Mouse (Mus musculus): Measurements from ENCODE around the gene Gfod2. TPM values are rescaled to one million over a fixed set of nuclear protein-coding genes. Genes with fewer than 3 reads are reported as not detected.

The Gfod2 gene
- polyA plus RNA-seq, 1 experiment = 2.0 TPM

DNA sequence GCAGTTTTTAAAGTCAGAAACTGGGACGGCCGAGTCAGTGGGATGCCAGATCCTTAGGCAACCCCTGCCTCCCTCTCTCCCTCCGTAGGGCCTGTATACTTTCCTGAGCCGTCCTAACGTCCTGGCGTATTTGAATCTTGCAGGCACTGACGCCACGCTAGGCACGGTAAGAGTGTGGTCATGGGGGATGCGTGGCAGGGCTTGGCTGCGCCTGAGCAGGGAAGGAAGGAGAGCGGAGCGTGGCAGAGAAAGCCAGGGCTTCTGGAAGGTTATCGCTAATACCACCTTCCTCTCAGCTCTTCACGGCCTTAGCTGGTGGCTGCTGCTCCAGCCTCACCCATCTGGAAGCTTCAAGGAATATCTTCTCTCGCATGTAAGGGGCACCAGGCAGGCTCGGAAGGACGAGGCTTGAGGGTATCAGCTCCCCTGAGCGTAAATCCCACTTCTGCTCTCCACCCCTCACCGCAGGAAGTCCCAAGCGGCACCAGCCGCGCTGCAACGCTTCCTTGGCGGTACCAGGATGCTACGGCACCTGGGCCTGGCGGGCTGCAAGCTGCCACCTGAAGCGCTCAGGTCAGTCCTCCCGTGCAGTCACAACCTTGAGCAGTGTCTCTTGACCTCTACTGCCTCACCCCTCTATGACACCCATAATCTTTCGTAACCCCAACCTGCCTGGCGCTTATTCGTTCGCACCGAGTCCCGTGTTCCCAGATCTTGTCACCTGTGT, 69.0 kb downstream of the Gfod2 start:
- Histone ChIP-seq H3K27ac (ENCODE audit: control insufficient read depth, insufficient read depth, low read depth, low read length, poor library complexity) (no peak overlapping the region), H3K4me1 (ENCODE audit: control insufficient read depth, insufficient read depth, low read length) (no peaks in the 10 kb centered on the region; the same call in 1 of the 2 replicates), H3K4me3 (replicated peaks; ENCODE audit: control insufficient read depth, low read depth, low read length) (no peak overlapping the region)
- WGBS = 91% methylated on average over 35 of the region's 35 CpGs
- TF ChIP-seq POLR2A (IDR thresholded peaks at IDR 0.05; ENCODE audit: borderline replicate concordance, control insufficient read depth, low read depth, low read length) (no peak), CTCF (IDR thresholded peaks at IDR 0.05; ENCODE audit: control insufficient read depth, insufficient read depth, low read length) (no peak)

DNA sequence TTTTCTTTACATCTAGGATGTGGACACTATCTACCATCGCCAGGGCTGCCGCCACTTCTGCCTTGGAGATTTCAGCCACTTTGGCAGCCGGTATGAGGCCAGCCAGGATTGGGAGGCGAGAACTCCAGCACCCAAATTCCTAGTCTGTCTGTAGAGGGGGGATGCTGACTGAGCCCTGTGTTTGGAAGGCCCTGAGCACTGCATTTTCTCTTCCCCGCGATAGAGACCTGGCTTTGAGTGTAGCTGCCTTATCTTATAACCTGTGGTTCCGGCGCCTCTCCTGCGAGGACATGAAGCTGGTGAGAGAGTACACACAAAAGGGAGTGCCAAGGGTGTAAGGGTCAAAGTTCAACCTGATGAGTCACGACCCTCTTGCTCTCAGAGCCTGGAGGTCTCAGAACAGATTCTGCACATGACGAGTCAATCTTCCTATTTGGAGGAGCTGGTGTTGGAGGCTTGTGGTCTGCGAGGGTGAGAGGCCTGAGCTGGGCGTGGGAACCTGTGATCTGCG, 70.2 kb downstream of the Gfod2 start:
- Histone ChIP-seq H3K4me1 (ENCODE audit: control insufficient read depth, insufficient read depth, low read length) (no peaks in the 10 kb centered on the region; the same call in 1 of the 2 replicates), H3K4me3 (replicated peaks; ENCODE audit: control insufficient read depth, low read depth, low read length) (no peak overlapping the region), H3K27ac (ENCODE audit: control insufficient read depth, insufficient read depth, low read depth, low read length, poor library complexity) (no peak overlapping the region; the same call in 1 of the 2 replicates)
- TF ChIP-seq CTCF (IDR thresholded peaks at IDR 0.05; ENCODE audit: control insufficient read depth, insufficient read depth, low read length) (no peak), POLR2A (IDR thresholded peaks at IDR 0.05; ENCODE audit: borderline replicate concordance, control insufficient read depth, low read depth, low read length) (no peak)
- 73% methylated on average over 14 of the region's 14 CpGs for WGBS

DNA sequence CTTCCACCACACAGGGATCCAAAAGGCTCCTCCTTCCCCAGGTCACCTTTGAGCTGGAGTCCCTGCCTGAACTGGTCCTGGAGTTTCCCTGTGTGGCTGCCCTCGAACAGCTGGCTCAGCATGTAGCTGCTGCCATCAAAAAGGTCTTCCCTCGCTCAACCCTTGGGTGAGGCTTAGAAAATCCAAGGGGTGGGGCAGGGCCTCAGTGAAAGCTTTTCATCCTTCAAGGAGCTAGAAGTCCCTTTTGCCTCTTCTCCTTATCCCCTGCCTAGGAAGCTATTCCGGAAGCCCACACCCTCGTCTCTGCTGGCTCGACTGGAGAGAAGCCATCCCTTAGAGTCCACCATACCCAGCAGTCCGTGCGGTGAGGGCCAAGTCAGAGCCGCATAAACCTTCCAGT, 71.0 kb downstream of the Gfod2 start:
- Histone ChIP-seq H3K4me1 (ENCODE audit: control insufficient read depth, insufficient read depth, low read length) (no peaks in the 10 kb centered on the region; the same call in 1 of the 2 replicates), H3K4me3 (replicated peaks; ENCODE audit: control insufficient read depth, low read depth, low read length) (no peak overlapping the region), H3K27ac (ENCODE audit: control insufficient read depth, insufficient read depth, low read depth, low read length, poor library complexity) (no peak overlapping the region)
- 87% methylated on average over 8 of the region's 8 CpGs for WGBS
- TF ChIP-seq POLR2A (IDR thresholded peaks at IDR 0.05; ENCODE audit: borderline replicate concordance, control insufficient read depth, low read depth, low read length) = no peak
- TF ChIP-seq CTCF (IDR thresholded peaks at IDR 0.05; ENCODE audit: control insufficient read depth, insufficient read depth, low read length) = no peak

DNA sequence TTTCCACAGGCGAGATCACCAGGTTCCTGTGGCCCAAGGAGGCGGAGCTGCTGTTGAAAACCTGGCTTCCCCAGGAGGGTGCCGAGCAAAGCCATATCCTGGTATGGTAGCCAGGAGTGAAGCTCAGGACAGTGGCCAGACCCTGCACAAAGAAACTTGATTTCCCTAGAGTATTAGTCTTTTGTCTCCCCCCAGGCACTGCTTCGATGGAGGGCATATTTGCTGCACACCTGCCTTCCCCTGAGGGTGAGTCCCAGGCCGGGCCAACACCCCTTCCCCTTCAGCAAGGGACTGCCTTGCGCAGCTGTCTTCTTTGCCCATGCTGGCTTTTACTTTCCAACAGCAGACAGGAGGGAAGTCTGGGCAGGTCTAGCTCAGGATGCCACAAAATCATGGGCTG, 71.9 kb downstream of the Gfod2 start:
- 22% methylated on average over 6 of the region's 6 CpGs for WGBS
- Histone ChIP-seq H3K4me3 (replicated peaks; ENCODE audit: control insufficient read depth, low read depth, low read length) (peak overlapping the region; percentile 50), H3K4me1 (ENCODE audit: control insufficient read depth, insufficient read depth, low read length) (no peaks in the 10 kb centered on the region; the same call in 1 of the 2 replicates), H3K27ac (ENCODE audit: control insufficient read depth, insufficient read depth, low read depth, low read length, poor library complexity) (peak overlapping the region; percentile 83)
- TF ChIP-seq CTCF (IDR thresholded peaks at IDR 0.05; ENCODE audit: control insufficient read depth, insufficient read depth, low read length) = no peak
- TF ChIP-seq POLR2A (IDR thresholded peaks at IDR 0.05; ENCODE audit: borderline replicate concordance, control insufficient read depth, low read depth, low read length) = no peak

DNA sequence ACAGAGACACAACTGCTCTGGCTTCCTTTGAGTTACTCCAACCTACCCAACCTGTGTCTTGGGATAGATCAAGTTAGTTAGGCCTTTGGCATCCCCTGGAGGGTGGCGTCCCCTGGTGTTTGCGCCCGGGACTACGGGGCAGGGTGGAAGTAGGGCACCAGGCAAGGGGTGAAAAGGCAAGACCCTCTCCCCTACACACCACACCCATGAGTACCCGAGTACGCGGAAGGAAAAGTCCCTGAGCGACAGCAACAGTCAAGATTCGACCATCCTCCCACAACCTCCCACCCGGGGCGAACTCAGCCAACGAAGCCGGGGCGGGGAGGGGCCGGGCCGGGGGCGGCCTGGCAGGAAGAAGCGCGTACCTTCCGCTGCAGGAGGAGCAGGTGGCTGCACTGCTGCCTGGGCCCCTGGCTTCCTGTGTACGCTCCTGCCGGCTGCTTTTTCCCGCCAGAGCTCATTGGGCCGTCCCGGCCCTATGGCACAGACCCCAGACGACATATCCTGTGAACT, 72.6 kb downstream of the Gfod2 start, which contains the start of gene Carmil2:
Gene Carmil2, plus strand, starts transcription at position 479 of the 513 bp plus-strand sequence.
- peak within 1 kb of the TSS; percentile 74 for H3K4me3 ChIP-seq (replicated peaks; ENCODE audit: control insufficient read depth, low read depth, low read length)
- no peaks in the 10 kb centered on the region; the same call in 1 of the 2 replicates for H3K4me1 ChIP-seq (ENCODE audit: control insufficient read depth, insufficient read depth, low read length)
- TF ChIP-seq CTCF (IDR thresholded peaks at IDR 0.05; ENCODE audit: control insufficient read depth, insufficient read depth, low read length) (peak; percentile 92), POLR2A (IDR thresholded peaks at IDR 0.05; ENCODE audit: borderline replicate concordance, control insufficient read depth, low read depth, low read length) (no peak; the same call in 1 of the 2 replicates)
- peak within 1 kb of the TSS; percentile 83 for H3K27ac ChIP-seq (ENCODE audit: control insufficient read depth, insufficient read depth, low read depth, low read length, poor library complexity)
- WGBS = 3% methylated on average over 26 of the region's 26 CpGs

DNA sequence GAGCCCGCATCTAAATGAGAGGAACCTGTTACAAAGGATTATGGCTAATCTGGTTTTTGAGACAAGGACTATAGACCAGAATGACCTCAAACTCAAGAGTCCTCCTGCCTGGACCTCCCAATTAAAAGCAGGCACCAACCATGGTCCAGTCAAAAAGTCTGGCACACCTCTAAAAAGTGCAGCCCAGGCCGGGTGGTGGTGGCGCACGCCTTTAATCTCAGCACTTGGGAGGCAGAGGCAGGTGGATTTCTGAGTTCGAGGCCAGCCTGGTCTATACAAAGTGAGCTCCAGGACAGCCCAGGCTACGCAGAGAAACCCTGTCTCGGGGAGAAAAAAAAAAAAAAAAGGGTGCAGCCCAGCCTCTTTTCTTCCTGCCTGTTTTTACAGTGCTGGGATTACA, 73.1 kb downstream of the Gfod2 start:
- 51% methylated on average over 7 of the region's 7 CpGs for WGBS
- TF ChIP-seq POLR2A (IDR thresholded peaks at IDR 0.05; ENCODE audit: borderline replicate concordance, control insufficient read depth, low read depth, low read length) (no peak), CTCF (IDR thresholded peaks at IDR 0.05; ENCODE audit: control insufficient read depth, insufficient read depth, low read length) (no peak)

DNA sequence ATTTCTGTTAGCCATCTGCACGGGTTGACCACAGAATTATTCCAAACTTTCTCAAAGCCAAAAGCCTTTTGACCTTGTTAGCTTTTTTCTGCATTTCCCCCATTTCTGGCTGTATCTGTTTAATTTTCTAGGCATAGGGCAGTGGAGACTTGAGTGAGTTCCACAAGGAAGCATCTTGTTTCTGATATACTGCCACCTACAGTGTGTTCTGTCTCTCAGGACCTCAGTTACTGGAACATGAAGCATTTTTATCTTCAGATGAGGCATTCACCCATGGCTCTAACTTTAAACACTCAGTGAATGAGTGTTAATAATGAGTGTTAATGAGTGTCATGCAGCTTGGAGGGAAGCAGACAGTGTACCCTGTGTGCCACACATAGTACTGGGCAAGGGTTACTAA, 80.6 kb downstream of the Gfod2 start:
- H3K4me3 ChIP-seq (replicated peaks; ENCODE audit: control insufficient read depth, low read depth, low read length) = no peak overlapping the region
- H3K27ac ChIP-seq (ENCODE audit: control insufficient read depth, insufficient read depth, low read depth, low read length, poor library complexity) = no peak overlapping the region
- 86% methylated on average over 1 of the region's 1 CpGs for WGBS
- H3K4me1 ChIP-seq (ENCODE audit: control insufficient read depth, insufficient read depth, low read length) = no peaks in the 10 kb centered on the region
- TF ChIP-seq POLR2A (IDR thresholded peaks at IDR 0.05; ENCODE audit: borderline replicate concordance, control insufficient read depth, low read depth, low read length) = no peak
- no peak for TF ChIP-seq CTCF (IDR thresholded peaks at IDR 0.05; ENCODE audit: control insufficient read depth, insufficient read depth, low read length)

More for the DNA sequence above, 73.1 kb downstream of the Gfod2 start:
- no peak overlapping the region for H3K4me3 ChIP-seq (replicated peaks; ENCODE audit: control insufficient read depth, low read depth, low read length)
- no peaks in the 10 kb centered on the region; the same call in 1 of the 2 replicates for H3K4me1 ChIP-seq (ENCODE audit: control insufficient read depth, insufficient read depth, low read length)
- H3K27ac ChIP-seq (ENCODE audit: control insufficient read depth, insufficient read depth, low read depth, low read length, poor library complexity) = no peak overlapping the region; the same call in 1 of the 2 replicates

Other genes with a start within 250 kb of the Gfod2 start
- gene Hsd11b2, start 239.9 kb downstream of the Gfod2 start, polyA plus RNA-seq (2011; ENCODE audit: insufficient read depth, insufficient read length, low replicate concordance, missing spikeins) = 0.82 TPM in 1 of 2 replicates, not detected in the other
- 37.5 and 58.3 TPM in 2 replicates for gene Atp6v0d1, start 192.6 kb downstream of the Gfod2 start, polyA plus RNA-seq (2011; ENCODE audit: insufficient read depth, insufficient read length, low replicate concordance, missing spikeins)
- 11.9 and 23.1 TPM in 2 replicates for gene Ripor1, start 153.4 kb downstream of the Gfod2 start, polyA plus RNA-seq (2011; ENCODE audit: insufficient read depth, insufficient read length, low replicate concordance, missing spikeins)
- gene Ctcf, start 122.1 kb downstream of the Gfod2 start, polyA plus RNA-seq (2011; ENCODE audit: insufficient read depth, insufficient read length, low replicate concordance, missing spikeins) = 77.0 and 79.4 TPM in 2 replicates
- not detected in 2 replicates for gene Agrp, start 121.3 kb downstream of the Gfod2 start, polyA plus RNA-seq (2011; ENCODE audit: insufficient read depth, insufficient read length, low replicate concordance, missing spikeins)
- 21.2 and 42.6 TPM in 2 replicates for gene Carmil2, start 72.4 kb downstream of the Gfod2 start, polyA plus RNA-seq (2011; ENCODE audit: insufficient read depth, insufficient read length, low replicate concordance, missing spikeins)
- 26.8 and 33.4 TPM in 2 replicates for gene Acd, start 57.6 kb downstream of the Gfod2 start, polyA plus RNA-seq (2011; ENCODE audit: insufficient read depth, insufficient read length, low replicate concordance, missing spikeins)
- 5.3 and 6.4 TPM in 2 replicates for gene Pard6a, start 57.5 kb downstream of the Gfod2 start, polyA plus RNA-seq (2011; ENCODE audit: insufficient read depth, insufficient read length, low replicate concordance, missing spikeins)
- not detected in 2 replicates for gene 4933405L10Rik, start 51.0 kb downstream of the Gfod2 start, polyA plus RNA-seq (2011; ENCODE audit: insufficient read depth, insufficient read length, low replicate concordance, missing spikeins)
- 11.5 and 18.9 TPM in 2 replicates for gene Enkd1, start 50.5 kb downstream of the Gfod2 start, polyA plus RNA-seq (2011; ENCODE audit: insufficient read depth, insufficient read length, low replicate concordance, missing spikeins)
- 90.8 and 98.0 TPM in 2 replicates for gene Ranbp10, start 68.7 kb upstream of the Gfod2 start, polyA plus RNA-seq (2011; ENCODE audit: insufficient read depth, insufficient read length, low replicate concordance, missing spikeins)
- 3.6 TPM in 1 of 2 replicates, not detected in the other for gene Tsnaxip1, start 69.1 kb upstream of the Gfod2 start, polyA plus RNA-seq (2011; ENCODE audit: insufficient read depth, insufficient read length, low replicate concordance, missing spikeins)
- gene Cenpt, start 94.6 kb upstream of the Gfod2 start, polyA plus RNA-seq (2011; ENCODE audit: insufficient read depth, insufficient read length, low replicate concordance, missing spikeins) = 30.3 and 73.2 TPM in 2 replicates
- 9.8 and 12.6 TPM in 2 replicates for gene Thap11, start 96.5 kb upstream of the Gfod2 start, polyA plus RNA-seq (2011; ENCODE audit: insufficient read depth, insufficient read length, low replicate concordance, missing spikeins)
- gene Nutf2, start 101.9 kb upstream of the Gfod2 start, polyA plus RNA-seq (2011; ENCODE audit: insufficient read depth, insufficient read length, low replicate concordance, missing spikeins) = 35.2 and 54.8 TPM in 2 replicates
- gene Edc4, start 122.2 kb upstream of the Gfod2 start, polyA plus RNA-seq (2011; ENCODE audit: insufficient read depth, insufficient read length, low replicate concordance, missing spikeins) = 18.9 and 44.1 TPM in 2 replicates
- gene Nrn1l, start 134.9 kb upstream of the Gfod2 start, polyA plus RNA-seq (2011; ENCODE audit: insufficient read depth, insufficient read length, low replicate concordance, missing spikeins) = 2.5 TPM in 1 of 2 replicates, not detected in the other
- 2.9 and 6.0 TPM in 2 replicates for gene Pskh1, start 141.8 kb upstream of the Gfod2 start, polyA plus RNA-seq (2011; ENCODE audit: insufficient read depth, insufficient read length, low replicate concordance, missing spikeins)
- gene Ctrl, start 175.2 kb upstream of the Gfod2 start, polyA plus RNA-seq (2011; ENCODE audit: insufficient read depth, insufficient read length, low replicate concordance, missing spikeins) = not detected in 2 replicates
- gene Psmb10, start 179.8 kb upstream of the Gfod2 start, polyA plus RNA-seq (2011; ENCODE audit: insufficient read depth, insufficient read length, low replicate concordance, missing spikeins) = 88.5 and 149 TPM in 2 replicates
- gene Lcat, start 184.7 kb upstream of the Gfod2 start, polyA plus RNA-seq (2011; ENCODE audit: insufficient read depth, insufficient read length, low replicate concordance, missing spikeins) = 4.6 and 15.5 TPM in 2 replicates
- gene Slc12a4, start 207.4 kb upstream of the Gfod2 start, polyA plus RNA-seq (2011; ENCODE audit: insufficient read depth, insufficient read length, low replicate concordance, missing spikeins) = 15.9 and 21.3 TPM in 2 replicates
- gene Dpep3, start 220.8 kb upstream of the Gfod2 start, polyA plus RNA-seq (2011; ENCODE audit: insufficient read depth, insufficient read length, low replicate concordance, missing spikeins) = not detected in 2 replicates
- gene Dus2, start 232.7 kb upstream of the Gfod2 start, polyA plus RNA-seq (2011; ENCODE audit: insufficient read depth, insufficient read length, low replicate concordance, missing spikeins) = 13.5 and 17.1 TPM in 2 replicates
- not detected in 2 replicates for gene Dpep2nb, start 247.3 kb upstream of the Gfod2 start, polyA plus RNA-seq (2011; ENCODE audit: insufficient read depth, insufficient read length, low replicate concordance, missing spikeins)

Measured in bone marrow, adult 2 months (tissue).